Mouse (Mus musculus) cerebellum, adult 2 months (tissue): ENCODE data around the gene Cdc25a.

Experiments used
- CTCF ChIP-seq: fragments of 200-500 bp; IDR thresholded peaks from 2 replicates; pipeline ENCODE4 v1.5.1; 2011; ENCODE audit warnings: low read depth, mild to moderate bottlenecking, control low read depth, low read length, moderate library complexity, borderline replicate concordance; ENCODE audit not compliant: insufficient read depth
- POLR2A ChIP-seq: fragments of 200-500 bp; IDR thresholded peaks from 2 replicates; pipeline ENCODE4 v1.6.1; 2011; ENCODE audit warnings: low read length, control low read depth, borderline replicate concordance; ENCODE audit not compliant: insufficient read depth

DNA sequence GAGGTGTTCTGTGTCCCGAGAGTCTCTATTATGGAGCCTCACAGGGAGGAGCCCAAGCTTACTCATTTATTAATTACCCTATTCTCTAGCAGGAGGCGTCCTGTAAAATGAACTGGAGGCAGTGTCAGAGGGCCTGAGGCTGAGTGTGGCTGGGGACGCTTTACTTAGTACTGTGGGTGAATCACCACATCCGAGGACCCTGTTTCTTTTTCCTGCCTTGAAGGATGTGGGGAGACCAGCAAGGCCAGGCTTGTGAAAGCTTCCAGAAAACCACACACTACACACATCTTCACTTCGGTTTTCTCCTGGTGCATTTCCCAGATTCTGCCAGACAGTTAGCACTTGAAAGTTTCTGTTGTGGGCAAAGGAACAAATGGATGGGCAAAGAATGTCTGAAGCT is 27.4 kb downstream of the Cdc25a start:
- no peak for TF ChIP-seq CTCF
- TF ChIP-seq POLR2A, result no peak
